ENCODE assay signal across 27 mouse cellular contexts in genomic region chr2:127390846-127391245, GRCm38 (mm10). TPM values are rescaled to one million over a fixed set of nuclear protein-coding genes. Genes with fewer than 3 reads are reported as not detected.
"Had no signal": no experiment of that assay in that cellular context is flagged by ENCODE, and none has a peak within 500 bp of the region (broad histone marks: within the 10 kb centered on the region; RNA-seq: fewer than 3 reads in every experiment).

No protein-coding gene starts in this region.

- H3K4me3 ChIP-seq: lung, embryonic 15.5 days; megakaryocyte, embryonic 14.5 days; midbrain, embryonic 10.5 days; midbrain, embryonic 12.5 days; myocyte; neural tube, embryonic 13.5 days; neural tube, embryonic 15.5 days had no signal

- H3K27me3 ChIP-seq: lung, embryonic 15.5 days; midbrain, embryonic 12.5 days; neural tube, embryonic 13.5 days; neural tube, embryonic 15.5 days had no signal

- ATAC-seq: lung, postnatal 0 days; midbrain, embryonic 16.5 days had no signal

- DNase-seq: lung, adult 2 months; lung, postnatal 14 days; lung, postnatal 36 days; midbrain, embryonic 14.5 days; retina, postnatal 1 day; right cerebral cortex, adult 18-20 months; right cerebral cortex, postnatal 25 days; right cerebral cortex, postnatal 4 days; spleen, adult 18-20 months; thymus, adult 18-20 months; thymus, postnatal 14 days; thymus, postnatal 36 days had no signal

- H3K9ac ChIP-seq: lung, embryonic 15.5 days; midbrain, embryonic 12.5 days; neural tube, embryonic 13.5 days; neural tube, embryonic 15.5 days had no signal

- H3K4me2 ChIP-seq: lung, embryonic 15.5 days; midbrain, embryonic 12.5 days; neural tube, embryonic 13.5 days; neural tube, embryonic 15.5 days had no signal

- H3K4me1 ChIP-seq: lung, embryonic 15.5 days; midbrain, embryonic 10.5 days; midbrain, embryonic 12.5 days; neural tube, embryonic 13.5 days; neural tube, embryonic 15.5 days had no signal

- H3K27ac ChIP-seq: lung, embryonic 15.5 days; macrophage; midbrain, embryonic 10.5 days; midbrain, embryonic 12.5 days; neural tube, embryonic 13.5 days; neural tube, embryonic 15.5 days had no signal

- H3K36me3 ChIP-seq: lung, embryonic 15.5 days; midbrain, embryonic 10.5 days; midbrain, embryonic 12.5 days; neural tube, embryonic 13.5 days; neural tube, embryonic 15.5 days had no signal

- H3K9me3 ChIP-seq: lung, embryonic 15.5 days; megakaryocyte, embryonic 14.5 days; midbrain, embryonic 10.5 days; midbrain, embryonic 12.5 days; neural tube, embryonic 13.5 days; neural tube, embryonic 15.5 days had no signal

RNA-seq across cellular contexts. Expression of gene Adra2b, which starts 27.8 kb away (rescaled TPM):
- total RNA-seq: megakaryocyte progenitor cell, adult 5-6 weeks had no signal
- polyA plus RNA-seq: macrophage, myocyte had no signal

RNA-seq across cellular contexts. Expression of gene Gpat2, which starts 34.2 kb away (rescaled TPM):
- polyA plus RNA-seq: macrophage; midbrain, embryonic 12.5 days; myocyte; neural tube, embryonic 11.5 days; stomach, embryonic 14.5 days had no signal

RNA-seq across cellular contexts. Expression of gene Astl, which starts 52.4 kb away (rescaled TPM):
- polyA plus RNA-seq: lung, adult 2 months; lung, embryonic 15.5 days; lung, postnatal 0 days; macrophage; midbrain, embryonic 10.5 days; midbrain, embryonic 12.5 days; midbrain, embryonic 14.5 days; midbrain, embryonic 16.5 days; neural tube, embryonic 11.5 days; neural tube, embryonic 13.5 days; neural tube, embryonic 15.5 days; small intestine, adult 2 months; stomach, embryonic 14.5 days; stomach, embryonic 16.5 days had no signal
